Mouse (Mus musculus) myocyte (in vitro differentiated cells): ENCODE results near the gene Hbq1b.

Source experiments
- E2F4 ChIP-seq: IDR thresholded peaks from one replicate; pipeline ENCODE4 v1.6.1; 2011; ENCODE audit warnings: mild to moderate bottlenecking, control low read depth, moderate library complexity; ENCODE audit not compliant: insufficient read depth
- MAX ChIP-seq: IDR thresholded peaks from one replicate; pipeline ENCODE4 v1.6.1; 2011; ENCODE audit warnings: low read depth, mild to moderate bottlenecking, control low read depth
- MYOD1 ChIP-seq, 3 experiments: IDR thresholded peaks; one replicate each; pipeline ENCODE4 v1.6.1; 2011; ENCODE audit warnings: control low read depth in 2 of 3, low read depth in 2 of 3, mild to moderate bottlenecking in 2 of 3, moderate library complexity in 1 of 3; ENCODE audit not compliant: insufficient read length in 2 of 3, control insufficient read depth in 1 of 3
- MYOG ChIP-seq, 3 experiments: IDR thresholded peaks; one replicate each; pipeline ENCODE4 v1.6.1; 2011; ENCODE audit warnings: control low read depth in 2 of 3, low read depth in 2 of 3, mild to moderate bottlenecking in 2 of 3; ENCODE audit not compliant: insufficient read length in 2 of 3, control insufficient read depth in 1 of 3, insufficient read depth in 1 of 3
- POLR2A ChIP-seq: IDR thresholded peaks from one replicate; pipeline ENCODE4 v1.6.1; 2011; ENCODE audit warnings: low read depth, mild to moderate bottlenecking, control low read depth, moderate library complexity; ENCODE audit not compliant: insufficient read length
- POLR2AphosphoS2 ChIP-seq: IDR thresholded peaks from one replicate; pipeline ENCODE4 v1.6.1; 2011; ENCODE audit warnings: low read depth, control low read depth; ENCODE audit not compliant: insufficient read length
- REST ChIP-seq: IDR thresholded peaks from one replicate; pipeline ENCODE4 v1.6.1; 2011; ENCODE audit warnings: mild to moderate bottlenecking, control low read depth, moderate library complexity; ENCODE audit not compliant: insufficient read depth, insufficient read length
- TCF12 ChIP-seq: IDR thresholded peaks from one replicate; pipeline ENCODE4 v1.6.1; 2011; ENCODE audit warnings: mild to moderate bottlenecking, control low read depth; ENCODE audit not compliant: poor library complexity, insufficient read depth, severe bottlenecking
- TCF3 ChIP-seq: IDR thresholded peaks from one replicate; pipeline ENCODE4 v1.6.1; 2011; ENCODE audit warnings: low read depth, control low read depth; ENCODE audit not compliant: insufficient read length
- USF1 ChIP-seq: IDR thresholded peaks from one replicate; pipeline ENCODE4 v1.6.1; 2011; ENCODE audit warnings: low read depth, mild to moderate bottlenecking, control low read depth, moderate library complexity

GRCm38 (mm10) chr11:32266194-32266593 lies 20.6 kb upstream of the Hbq1b start:
- TF ChIP-seq E2F4 (no peak), POLR2A (no peak), USF1 (no peak), MAX (no peak), POLR2AphosphoS2 (no peak), MYOD1 (IDR thresholded peaks at IDR 0.05; ENCODE audit: control insufficient read depth in 1 of 3, insufficient read length in 2 of 3, low read depth in 2 of 3) (no peak), REST (no peak), TCF12 (no peak), TCF3 (no peak), MYOG (IDR thresholded peaks at IDR 0.05; ENCODE audit: control insufficient read depth in 1 of 3, insufficient read depth in 1 of 3, insufficient read length in 2 of 3, low read depth in 2 of 3) (no peak)
